Mouse (Mus musculus): ENCODE measurements around the gene Wfdc2. TPM values are rescaled to one million over a fixed set of nuclear protein-coding genes. Genes with fewer than 3 reads are reported as not detected.
"Not testable (repeated sequence)": the region's sequence is repeated elsewhere in the genome, so short reads cannot be mapped to it uniquely, and the experiment has no call there.

Wfdc2 gene
- polyA plus RNA-seq, 1 experiment, result 3.5 TPM

GRCm38 (mm10) chr2:164604411-164604810 is 42.2 kb downstream of the Wfdc2 start:
- no peak for DNase-seq (ENCODE audit: low read depth, low spot score)
- WGBS, result 88% methylated on average over 8 of the region's 8 CpGs

GRCm38 (mm10) chr2:164608781-164609180 is 46.6 kb downstream of the Wfdc2 start:
- WGBS, result 66% methylated on average over 6 of the region's 6 CpGs
- no peak for DNase-seq (ENCODE audit: low read depth, low spot score)

GRCm38 (mm10) chr2:164613471-164613870 is 51.3 kb downstream of the Wfdc2 start, which contains the start of the genes Wfdc6b and Wfdc8:
TSS of gene Wfdc6b (plus strand) at chr2:164613522.
TSS of gene Wfdc8 (minus strand) at chr2:164613626.
- WGBS, result 48% methylated on average over 8 of the region's 8 CpGs

GRCm38 (mm10) chr2:164615386-164615785 is 53.2 kb downstream of the Wfdc2 start:
- WGBS, result 87% methylated on average over 3 of the region's 3 CpGs
- DNase-seq (ENCODE audit: low read depth, low spot score), result no peak

More at GRCm38 (mm10) chr2:164613471-164613870, 51.3 kb downstream of the Wfdc2 start, which contains the start of the genes Wfdc6b and Wfdc8:
- DNase-seq (ENCODE audit: low read depth, low spot score), result not testable (repeated sequence)

Other genes starting within 250 kb of the Wfdc2 start
- not detected in 2 replicates for gene Svs6, start 245.7 kb upstream of the Wfdc2 start, polyA plus RNA-seq (2012; rRNA removed)
- gene Svs5, start 229.7 kb upstream of the Wfdc2 start, polyA plus RNA-seq (2012; rRNA removed), result not detected in 2 replicates
- 24.9 and 38.0 TPM in 2 replicates for gene Slpi, start 173.3 kb upstream of the Wfdc2 start, polyA plus RNA-seq (2012; rRNA removed)
- gene Rbpjl, start 159.3 kb upstream of the Wfdc2 start, polyA plus RNA-seq (2012; rRNA removed), result not detected in 2 replicates
- gene Matn4, start 157.3 kb upstream of the Wfdc2 start, polyA plus RNA-seq (2012; rRNA removed), result 0.27 and 0.57 TPM in 2 replicates
- gene Sdc4, start 118.5 kb upstream of the Wfdc2 start, polyA plus RNA-seq (2012; rRNA removed), result 70.6 and 77.3 TPM in 2 replicates
- gene Sys1, start 105.4 kb upstream of the Wfdc2 start, polyA plus RNA-seq (2012; rRNA removed), result 104 and 111 TPM in 2 replicates
- 25.6 and 40.2 TPM in 2 replicates for gene Gm20458, start 101.4 kb upstream of the Wfdc2 start, polyA plus RNA-seq (2012; rRNA removed)
- gene Trp53tg5, start 88.7 kb upstream of the Wfdc2 start, polyA plus RNA-seq (2012; rRNA removed), result not detected in 2 replicates
- gene Dbndd2, start 76.3 kb upstream of the Wfdc2 start, polyA plus RNA-seq (2012; rRNA removed), result 69.4 and 96.9 TPM in 2 replicates
- 118 and 127 TPM in 2 replicates for gene Pigt, start 64.9 kb upstream of the Wfdc2 start, polyA plus RNA-seq (2012; rRNA removed)
- gene Spint3, start 11.0 kb downstream of the Wfdc2 start, polyA plus RNA-seq (2012; rRNA removed), result not detected in 2 replicates
- gene Wfdc6a, start 23.0 kb downstream of the Wfdc2 start, polyA plus RNA-seq (2012; rRNA removed), result 0.29 TPM in 1 of 2 replicates, not detected in the other
- not detected in 2 replicates for gene Eppin, start 31.2 kb downstream of the Wfdc2 start, polyA plus RNA-seq (2012; rRNA removed)
- gene Wfdc6b, start 51.1 kb downstream of the Wfdc2 start, polyA plus RNA-seq (2012; rRNA removed), result not detected in 2 replicates
- 0.05 TPM in 1 of 2 replicates, not detected in the other for gene Wfdc8, start 51.2 kb downstream of the Wfdc2 start, polyA plus RNA-seq (2012; rRNA removed)
- gene Wfdc16, start 76.4 kb downstream of the Wfdc2 start, polyA plus RNA-seq (2012; rRNA removed), result 0.14 TPM in 1 of 2 replicates, not detected in the other
- 0.73 TPM in 1 of 2 replicates, not detected in the other for gene Wfdc10, start 93.6 kb downstream of the Wfdc2 start, polyA plus RNA-seq (2012; rRNA removed)
- gene Wfdc9, start 94.2 kb downstream of the Wfdc2 start, polyA plus RNA-seq (2012; rRNA removed), result not detected in 2 replicates
- not detected in 2 replicates for gene Wfdc11, start 111.7 kb downstream of the Wfdc2 start, polyA plus RNA-seq (2012; rRNA removed)
- 0.10 and 0.32 TPM in 2 replicates for gene Wfdc13, start 122.7 kb downstream of the Wfdc2 start, polyA plus RNA-seq (2012; rRNA removed)
- not detected in 2 replicates for gene Spint4, start 136.1 kb downstream of the Wfdc2 start, polyA plus RNA-seq (2012; rRNA removed)
- gene Spint5, start 152.9 kb downstream of the Wfdc2 start, polyA plus RNA-seq (2012; rRNA removed), result not detected in 2 replicates
- 0.19 and 0.22 TPM in 2 replicates for gene Wfdc3, start 183.5 kb downstream of the Wfdc2 start, polyA plus RNA-seq (2012; rRNA removed)
- 17.3 and 27.6 TPM in 2 replicates for gene Dnttip1, start 183.6 kb downstream of the Wfdc2 start, polyA plus RNA-seq (2012; rRNA removed)
- 154 and 183 TPM in 2 replicates for gene Ube2c, start 207.5 kb downstream of the Wfdc2 start, polyA plus RNA-seq (2012; rRNA removed)
- gene Tnnc2, start 217.6 kb downstream of the Wfdc2 start, polyA plus RNA-seq (2012; rRNA removed), result 2.2 TPM in 1 of 2 replicates, not detected in the other
- 9.1 and 9.9 TPM in 2 replicates for gene Snx21, start 223.4 kb downstream of the Wfdc2 start, polyA plus RNA-seq (2012; rRNA removed)
- gene Acot8, start 242.5 kb downstream of the Wfdc2 start, polyA plus RNA-seq (2012; rRNA removed), result 63.0 and 82.8 TPM in 2 replicates
- gene Zswim3, start 242.7 kb downstream of the Wfdc2 start, polyA plus RNA-seq (2012; rRNA removed), result 4.0 and 4.8 TPM in 2 replicates